ENCODE assay signal across 19 mouse cellular contexts in the genomic region with DNA sequence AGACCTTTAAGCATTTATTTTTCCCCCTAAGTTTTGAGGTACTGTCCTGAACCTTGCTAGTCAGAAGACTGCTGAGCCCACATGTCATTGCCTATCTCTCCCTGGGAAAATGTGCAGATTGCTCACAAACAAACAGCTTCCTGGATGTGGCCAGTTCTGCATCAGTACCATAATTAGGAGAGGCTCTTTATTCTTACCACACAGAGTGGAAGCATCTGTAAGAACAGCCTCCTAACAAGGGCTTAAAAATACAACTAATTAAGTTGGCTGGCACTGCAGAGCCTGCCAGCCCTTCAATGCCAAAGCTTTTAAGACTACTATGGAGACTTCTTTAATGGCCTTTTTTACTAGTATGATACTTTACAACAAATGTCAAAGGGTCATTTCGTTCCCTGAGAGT. TPM values are rescaled to one million over a fixed set of nuclear protein-coding genes. Genes with fewer than 3 reads are reported as not detected.
A peak's percentile ranks its signal among the peaks of the same experiment; 100 is the strongest.
DNase-seq lines count a peak whose midpoint lies in the region; TF ChIP-seq lines count a peak whose summit lies in the region.
"Had no signal": no experiment of that assay in that cellular context is flagged by ENCODE, and none has a peak within 500 bp of the region (broad histone marks: within the 10 kb centered on the region; RNA-seq: fewer than 3 reads in every experiment).

No protein-coding gene starts in this region.

- intact Hi-C loops in heart, postnatal 10 days (cut with DNase I) = no loop called here
- intact Hi-C loops in gastrocnemius, adult 2 months (cut with DNase I) = no loop called here

- TF ChIP-seq CTCF in gastrocnemius, adult 2 months (IDR thresholded peaks at IDR 0.05) = no peak

- H3K27ac ChIP-seq in forebrain, embryonic 10.5 days = peak overlapping the region; percentile 62
- no peak overlapping the region for H3K27ac ChIP-seq in gastrocnemius, adult 2 months
- H3K27ac ChIP-seq: hindbrain, postnatal 0 days had no signal

- H3K4me3 ChIP-seq in forebrain, embryonic 10.5 days = no peak overlapping the region
- H3K4me3 ChIP-seq in gastrocnemius, adult 2 months = no peak overlapping the region
- H3K4me3 ChIP-seq: heart, embryonic 12.5 days had no signal

- H3K36me3 ChIP-seq in forebrain, embryonic 10.5 days (replicated peaks) = no peaks in the 10 kb centered on the region; the same call in 1 of the 2 replicates
- H3K36me3 ChIP-seq: heart, embryonic 12.5 days had no signal

- peaks cover 56% of the 10 kb centered on the region for H3K4me1 ChIP-seq in forebrain, embryonic 10.5 days

- no peaks in the 10 kb centered on the region; the same call in 1 of the 2 replicates for H3K27me3 ChIP-seq in forebrain, embryonic 10.5 days (ENCODE audit: poor library complexity, severe bottlenecking)
- H3K27me3 ChIP-seq: heart, embryonic 12.5 days had no signal

- WGBS in forebrain, embryonic 10.5 days = 23% methylated on average over 1 of the region's 1 CpGs

- no peaks in the 10 kb centered on the region for H3K9me3 ChIP-seq in forebrain, embryonic 10.5 days
- H3K9me3 ChIP-seq: heart, embryonic 12.5 days had no signal

- DNase-seq in heart, adult 11 months = peak; percentile 37
- DNase-seq in heart, postnatal 10 days = no peak
- DNase-seq in MN1 (ENCODE audit: low spot score) = peak; percentile 39
- no peak for DNase-seq in forebrain, embryonic 10.5 days (ENCODE audit: extremely low spot score, low spot score)
- DNase-seq in forelimb bud, embryonic 11.5 days (ENCODE audit: low read depth, low spot score) = peak; percentile 26
- no peak for DNase-seq in gastrocnemius, adult 2 months
- DNase-seq in right cerebral cortex, postnatal 14 days = no peak
- DNase-seq: adrenal gland, postnatal 10 days; cerebellum, adult 8-10 months; heart, postnatal 36 days; kidney, adult 2 months; kidney, postnatal 36 days; layer of hippocampus, postnatal 36 days; liver; lung, adult 18-20 months; thymus, postnatal 25 days had no signal

RNA-seq across cellular contexts. Expression of a gene that starts 35.1 kb away (rescaled TPM):
- total RNA-seq in heart, postnatal 10 days (2021) = under 1 TPM; 0.35 to 0.38 TPM
- 0.10 TPM in 1 of 2 replicates, not detected in the other for polyA plus RNA-seq in forebrain, embryonic 10.5 days (2016; fragmentation: Nextera tagmentation; extraction: Ambion mirVana)
- not detected for total RNA-seq in gastrocnemius, adult 2 months (2021)
- total RNA-seq: heart, postnatal 36 days; megakaryocyte-erythroid progenitor cell, adult 5-6 weeks had no signal

Comparison
In these comparisons a context has a peak if more than half of its experiments do, and no peak if none do; other contexts are left out.
1. DNase-seq: peak in heart, adult 11 months (single experiment), MN1 (single experiment) and forelimb bud, embryonic 11.5 days (single experiment); none in heart, postnatal 10 days (0 of 2), forebrain, embryonic 10.5 days (single experiment), gastrocnemius, adult 2 months (single experiment) and right cerebral cortex, postnatal 14 days (single experiment).